Mouse (Mus musculus) heart, adult 2 months (tissue): ENCODE results near the gene Cradd.

Source experiments
- CTCF ChIP-seq: fragments of 200-600 bp; IDR thresholded peaks from 2 replicates; pipeline ENCODE4 v1.8.1; 2022; ENCODE audit warnings: antibody characterized with exemption, mild to moderate bottlenecking, moderate library complexity
- EP300 ChIP-seq: fragments of 200-500 bp; IDR thresholded peaks from 2 replicates; pipeline ENCODE4 v1.6.1; 2011; ENCODE audit warnings: low read depth, low read length, control low read depth; ENCODE audit not compliant: insufficient read depth
- POLR2A ChIP-seq: fragments of 200-500 bp; IDR thresholded peaks from 2 replicates; pipeline ENCODE4 v1.6.1; 2011; ENCODE audit warnings: mild to moderate bottlenecking, low read depth, low read length, control low read depth; ENCODE audit not compliant: insufficient read depth

DNA sequence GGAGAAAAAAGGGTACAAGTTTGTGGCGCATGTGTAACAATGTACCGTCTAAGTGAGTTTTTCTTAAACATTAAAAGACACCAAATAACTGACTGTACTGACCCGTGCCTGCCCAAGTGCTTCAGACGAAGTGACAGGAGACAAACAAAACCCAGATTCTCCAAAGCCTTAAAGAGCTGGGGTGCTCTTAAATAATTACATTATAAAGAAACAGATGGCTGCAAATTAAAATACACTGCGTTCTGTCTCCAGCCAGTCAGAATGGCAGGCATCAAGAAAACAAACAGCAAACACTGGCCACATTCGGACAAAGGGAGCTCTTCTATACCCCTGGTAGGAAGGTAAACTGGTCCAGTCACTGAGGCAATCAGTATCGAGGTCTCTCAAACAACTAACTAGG lies 43.3 kb upstream of the Cradd start:
- TF ChIP-seq CTCF: no peak
- TF ChIP-seq POLR2A: no peak
- TF ChIP-seq EP300: no peak
